Mouse (Mus musculus) bone marrow, adult 2 months (tissue): ENCODE data around the gene Hnrnpa3. TPM values are rescaled to one million over a fixed set of nuclear protein-coding genes. Genes with fewer than 3 reads are reported as not detected.

Source experiments
- H3K27ac ChIP-seq: fragments of 200-500 bp; 2 replicates; pipeline ENCODE4 v1.5.1; 2012; ENCODE audit warnings: low read depth, mild to moderate bottlenecking, control low read depth, inconsistent platforms, low read length; ENCODE audit not compliant: control insufficient read depth, poor library complexity, insufficient read depth
- H3K4me1 ChIP-seq: fragments of 200-500 bp; 2 replicates; pipeline ENCODE4 v1.6.1; 2011; ENCODE audit warnings: low read length; ENCODE audit not compliant: control insufficient read depth, insufficient read depth
- H3K4me3 ChIP-seq: fragments of 200-500 bp; replicated peaks from 2 replicates; pipeline ENCODE3; 2011; ENCODE audit warnings: mild to moderate bottlenecking, low read depth, low read length, control low read depth; ENCODE audit not compliant: control insufficient read depth
- CTCF ChIP-seq: fragments of 200-500 bp; IDR thresholded peaks from 2 replicates; pipeline ENCODE4 v1.5.1; 2011; ENCODE audit warnings: low read length, control low read depth; ENCODE audit not compliant: control insufficient read depth, insufficient read depth
- POLR2A ChIP-seq: fragments of 200-500 bp; IDR thresholded peaks from 2 replicates; pipeline ENCODE4 v1.6.1; 2011; ENCODE audit warnings: low read depth, mild to moderate bottlenecking, control low read depth, low read length, borderline replicate concordance; ENCODE audit not compliant: control insufficient read depth
- WGBS: fragments of 180-500 bp; shearing (Covaris S2); methylation state at CpG from one replicate; pipeline ENCODE4 v1.1.7; 2018; 5-methylcytosine and 5-hydroxymethylcytosine counted together
- polyA plus RNA-seq: library from polyadenylated mRNA; stranded (reverse); fragments of >200 nt; gene quantifications from 2 replicates; pipeline ENCODE4 v1.2.4, GENCODE M21; 2011; ENCODE audit warnings: low replicate concordance; ENCODE audit not compliant: missing spikeins, insufficient read depth, insufficient read length

Hnrnpa3 gene
- polyA plus RNA-seq, 1 experiment = 408 TPM

DNA sequence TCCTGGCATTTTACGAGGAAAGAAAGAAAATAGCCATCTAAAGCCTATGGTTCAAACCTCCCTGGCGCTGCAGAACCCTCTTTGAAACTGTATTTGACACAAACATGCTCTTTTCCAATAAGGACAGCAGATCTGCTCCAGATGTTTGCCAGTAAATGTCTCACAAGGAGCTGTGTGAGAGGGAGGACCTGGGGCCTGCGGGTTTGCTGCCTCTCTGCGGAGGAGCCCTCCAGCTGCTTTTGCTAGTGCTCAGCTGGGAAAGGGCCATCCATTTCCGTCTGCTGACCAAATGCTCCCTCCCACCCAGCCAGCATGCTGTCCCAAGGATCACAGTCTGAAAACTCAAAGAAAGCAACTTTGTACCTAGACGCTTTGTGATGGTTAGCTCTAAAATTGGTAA lies 40.3 kb upstream of the Hnrnpa3 start:
- Histone ChIP-seq H3K4me1 (no peaks in the 10 kb centered on the region), H3K4me3 (no peak overlapping the region), H3K27ac (no peak overlapping the region)
- 85% methylated on average over 6 of the region's 6 CpGs for WGBS
- TF ChIP-seq CTCF (no peak), POLR2A (no peak)

DNA sequence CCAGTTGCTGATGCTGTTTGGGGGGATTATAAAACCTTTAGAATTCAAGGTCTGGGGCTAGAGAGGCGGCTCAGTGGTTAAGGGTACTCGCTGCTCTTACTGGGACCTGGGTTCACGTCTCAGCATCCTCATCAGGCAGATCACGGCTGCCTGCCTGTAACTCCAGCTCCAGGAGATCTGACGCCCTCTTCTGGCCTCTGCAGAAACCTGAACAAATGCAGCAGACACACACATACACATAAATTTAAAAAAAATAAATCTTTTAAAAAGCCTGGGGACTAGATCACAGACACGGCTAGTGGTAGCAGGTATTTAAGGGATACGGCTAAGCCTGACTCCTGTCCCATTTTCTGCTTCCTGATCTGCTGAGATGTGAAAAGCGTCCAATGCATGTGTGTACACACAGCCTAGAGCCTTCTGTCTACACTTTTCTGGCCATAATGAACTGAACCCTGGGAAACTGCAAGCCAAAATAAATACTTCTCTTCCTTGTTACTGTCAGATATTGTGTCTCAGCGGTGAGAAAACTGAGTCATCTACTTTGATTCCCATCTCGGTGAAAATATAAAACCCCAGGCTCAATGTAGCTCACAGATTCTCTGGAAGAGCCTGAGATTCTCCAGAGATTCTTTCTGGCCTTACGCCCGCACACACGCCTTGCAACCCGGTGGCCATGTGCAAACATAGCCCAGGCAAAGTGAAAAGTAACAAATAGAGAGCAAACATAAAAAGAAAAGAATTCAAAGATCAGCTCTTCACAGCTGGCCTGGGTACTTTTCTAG lies 37.0 kb upstream of the Hnrnpa3 start:
- Histone ChIP-seq H3K4me1 (no peaks in the 10 kb centered on the region; the same call in 1 of the 2 replicates), H3K27ac (no peak overlapping the region), H3K4me3 (no peak overlapping the region)
- WGBS = 83% methylated on average over 14 of the region's 14 CpGs
- TF ChIP-seq CTCF (no peak), POLR2A (no peak)

DNA sequence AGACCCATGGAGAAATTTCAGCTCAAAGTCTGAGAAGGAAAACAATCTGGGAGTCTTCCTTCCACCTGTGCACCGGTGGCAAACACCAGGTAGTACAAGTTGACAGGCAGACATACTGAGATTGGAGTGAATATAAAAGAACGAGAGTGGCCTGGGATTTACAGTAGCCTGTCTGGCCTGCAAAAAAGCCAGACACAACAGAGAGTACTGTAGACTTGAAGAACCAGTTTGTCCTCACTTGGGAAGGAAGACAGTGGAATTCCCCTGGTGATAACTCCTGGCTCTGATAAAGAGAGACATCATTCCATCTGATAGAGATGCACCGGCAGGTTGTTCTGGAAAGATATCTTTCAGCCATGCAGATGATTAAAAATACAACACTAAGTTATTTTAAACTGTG lies 34.0 kb upstream of the Hnrnpa3 start:
- TF ChIP-seq POLR2A (no peak), CTCF (no peak)
- 77% methylated on average over 3 of the region's 3 CpGs for WGBS

DNA sequence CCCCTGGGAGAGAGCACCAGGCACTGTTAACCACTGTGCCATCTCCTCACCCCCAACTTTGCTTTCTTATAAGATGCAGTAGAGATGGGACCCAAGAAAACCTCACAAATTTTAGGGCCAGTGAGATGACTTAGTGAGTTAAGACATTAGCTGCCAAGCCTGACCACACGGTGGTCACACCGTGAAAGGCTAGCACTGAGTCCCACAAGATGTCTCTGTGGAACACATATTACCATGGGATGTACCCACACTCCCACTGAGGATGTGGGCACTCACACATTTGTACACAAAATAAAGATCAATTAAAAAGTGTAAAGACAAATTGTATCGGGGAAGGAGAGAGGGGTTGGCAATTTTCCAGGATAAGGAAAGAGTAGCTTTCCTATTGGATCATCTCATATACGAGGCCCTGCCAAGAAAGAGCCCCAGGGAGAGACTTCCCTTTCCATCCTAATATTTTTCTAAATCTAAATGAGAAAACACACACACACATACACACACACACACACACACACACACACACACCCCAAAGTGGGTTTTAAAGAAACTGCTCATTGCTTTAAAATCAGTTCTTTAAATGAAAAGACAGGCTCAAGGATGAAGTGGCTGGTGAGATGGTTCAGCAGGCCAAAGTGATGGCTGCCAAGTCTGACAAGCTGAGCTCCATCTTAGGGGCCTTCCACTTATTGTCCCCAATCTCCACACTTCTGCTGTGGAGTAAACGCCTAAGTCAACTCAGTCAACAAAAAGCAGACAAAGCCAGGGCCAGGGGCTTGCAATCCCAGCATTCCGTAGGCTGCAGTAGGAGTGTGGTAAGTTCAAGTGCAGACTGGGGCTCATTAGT lies 32.2 kb upstream of the Hnrnpa3 start:
- TF ChIP-seq POLR2A (no peak), CTCF (no peak)
- Histone ChIP-seq H3K4me1 (no peaks in the 10 kb centered on the region; the same call in 1 of the 2 replicates), H3K27ac (no peak overlapping the region), H3K4me3 (no peak overlapping the region)
- WGBS = 84% methylated on average over 6 of the region's 6 CpGs

More for the DNA sequence above, 34.0 kb upstream of the Hnrnpa3 start:
- Histone ChIP-seq H3K27ac (no peak overlapping the region), H3K4me3 (no peak overlapping the region), H3K4me1 (no peaks in the 10 kb centered on the region; the same call in 1 of the 2 replicates)

DNA sequence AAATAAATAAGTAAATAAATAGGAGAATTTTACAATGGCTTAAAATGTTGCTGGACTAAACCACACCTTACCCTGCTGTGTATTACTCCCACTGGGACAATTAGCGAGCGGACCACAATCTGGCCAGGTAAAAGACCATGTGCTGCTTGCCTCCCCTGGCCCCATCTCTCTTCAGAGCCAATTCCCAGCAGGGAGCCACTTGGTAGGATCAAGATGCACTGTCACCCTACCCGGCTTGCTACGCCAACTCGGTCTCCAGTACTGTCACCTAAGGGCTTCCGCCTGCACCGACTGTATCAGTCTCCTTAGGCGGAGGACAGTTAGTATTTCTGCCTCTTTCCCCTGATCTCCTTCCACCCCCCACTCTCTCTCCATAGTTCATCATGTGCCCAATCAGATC lies 30.6 kb upstream of the Hnrnpa3 start:
- WGBS = 87% methylated on average over 8 of the region's 8 CpGs
- TF ChIP-seq CTCF = no peak
- TF ChIP-seq POLR2A = no peak
- Histone ChIP-seq H3K27ac (no peak overlapping the region), H3K4me1 (no peaks in the 10 kb centered on the region; the same call in 1 of the 2 replicates), H3K4me3 (no peak overlapping the region)

DNA sequence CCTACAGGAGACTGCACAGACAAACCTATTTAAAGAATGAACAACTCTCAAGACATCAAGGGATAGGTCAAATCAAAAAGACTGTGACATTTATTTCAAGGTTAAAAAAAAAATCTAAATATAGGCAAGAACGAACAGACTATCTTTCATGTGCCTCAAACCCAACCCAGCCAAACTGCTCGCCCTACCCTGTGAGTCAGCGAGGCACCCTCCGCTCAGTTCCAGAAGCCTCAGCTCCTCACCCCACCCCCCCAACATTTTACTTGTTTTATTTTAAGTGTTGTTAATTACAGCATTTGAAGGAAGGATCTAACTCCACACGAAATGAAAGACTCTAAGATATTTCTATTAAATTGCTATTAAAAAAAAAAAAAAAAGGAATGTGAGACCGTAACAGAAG lies 27.6 kb upstream of the Hnrnpa3 start:
- H3K27ac ChIP-seq = no peak overlapping the region
- TF ChIP-seq CTCF = no peak
- no peak for TF ChIP-seq POLR2A
- 66% methylated on average over 6 of the region's 6 CpGs for WGBS

DNA sequence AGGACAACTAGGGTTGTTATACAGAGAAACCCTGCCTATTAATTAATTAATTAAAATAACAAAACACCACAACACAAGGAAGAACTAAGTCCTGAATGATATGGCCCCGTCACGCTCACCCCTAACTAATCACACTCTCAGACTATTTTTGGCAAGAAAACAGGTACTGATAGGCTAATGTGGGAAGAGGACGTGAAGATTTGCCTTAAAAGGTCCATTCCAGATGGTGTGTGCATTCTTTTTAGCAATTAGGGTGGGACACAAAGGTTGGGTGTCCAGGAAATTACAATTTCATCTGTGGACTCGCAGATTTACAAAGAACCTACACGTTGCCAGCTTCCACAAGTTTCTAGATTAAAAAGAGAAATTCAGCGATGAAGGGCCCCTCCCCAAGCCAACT lies 27.0 kb upstream of the Hnrnpa3 start:
- WGBS = 72% methylated on average over 6 of the region's 6 CpGs
- Histone ChIP-seq H3K4me3 (no peak overlapping the region), H3K27ac (no peak overlapping the region), H3K4me1 (no peaks in the 10 kb centered on the region; the same call in 1 of the 2 replicates)
- TF ChIP-seq CTCF (no peak), POLR2A (no peak)

More for the DNA sequence above, 27.6 kb upstream of the Hnrnpa3 start:
- Histone ChIP-seq H3K4me1 (no peaks in the 10 kb centered on the region), H3K4me3 (no peak overlapping the region)

DNA sequence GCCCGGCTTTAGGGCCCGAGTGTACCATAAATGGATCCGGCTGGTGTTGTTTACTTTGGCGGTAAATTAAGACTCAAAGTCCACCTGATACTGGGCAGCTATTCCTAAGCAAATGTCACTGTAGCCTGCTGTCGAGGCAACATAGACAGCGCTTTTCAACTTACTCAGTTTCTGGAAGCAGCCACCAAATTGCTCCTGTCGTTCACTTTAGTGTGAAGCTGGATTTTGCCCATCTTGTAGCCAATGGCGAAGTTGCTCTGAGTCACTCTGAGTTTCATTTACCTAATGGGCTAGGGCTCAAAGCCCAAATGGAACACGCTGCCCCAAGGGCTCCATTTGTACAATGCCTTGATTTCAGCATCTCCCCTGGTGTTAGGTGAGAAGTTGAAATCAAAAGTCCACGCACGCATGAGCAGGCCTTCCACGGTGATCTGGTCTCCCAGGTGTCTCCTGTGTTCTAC lies 26.3 kb upstream of the Hnrnpa3 start:
- WGBS = 86% methylated on average over 12 of the region's 12 CpGs

More for the DNA sequence above, 26.3 kb upstream of the Hnrnpa3 start:
- H3K4me3 ChIP-seq = no peak overlapping the region
- TF ChIP-seq POLR2A (no peak), CTCF (no peak)
- H3K27ac ChIP-seq = no peak overlapping the region
- no peaks in the 10 kb centered on the region; the same call in 1 of the 2 replicates for H3K4me1 ChIP-seq
